Mouse (Mus musculus) R1 (cell line): ENCODE measurements around the gene Olfr1130.
"Not testable (repeated sequence)": the region's sequence is repeated elsewhere in the genome, so short reads cannot be mapped to it uniquely, and the experiment has no call there.

Source experiments
- DNase-seq: peaks from one replicate; pipeline ENCODE4 v3.0.0-alpha.2; 2018; ENCODE audit warnings: low read depth, low spot score

The Olfr1130 gene

GRCm38 (mm10) chr2:87605912-87606311 lies at the start of gene Olfr1130:
TSS of gene Olfr1130 (plus strand) at chr2:87606212.
- not testable (repeated sequence) for DNase-seq

- not testable (repeated sequence) for DNase-seq
Measured at GRCm38 (mm10) chr2:87573602-87574001, 32.4 kb upstream of the Olfr1130 start, which contains the start of gene Olfr1129. TSS of gene Olfr1129 (plus strand) at chr2:87573902.

- DNase-seq = no peak
Measured at GRCm38 (mm10) chr2:87626804-87627203, 20.8 kb downstream of the Olfr1130 start, which contains the start of gene Olfr1131. TSS of gene Olfr1131 (plus strand) at chr2:87627104.

- no peak for DNase-seq
Measured at GRCm38 (mm10) chr2:87637435-87637834, 31.4 kb downstream of the Olfr1130 start, which contains the start of gene Olfr1132. TSS of gene Olfr1132 (minus strand) at chr2:87637535.

GRCm38 (mm10) chr2:87642441-87642840 lies 36.4 kb downstream of the Olfr1130 start:
- DNase-seq = no peak

- DNase-seq = no peak
Measured at GRCm38 (mm10) chr2:87647274-87647673, 41.3 kb downstream of the Olfr1130 start, which contains the start of gene Olfr1133. TSS of gene Olfr1133 (minus strand) at chr2:87647374.

- DNase-seq = no peak
Measured at GRCm38 (mm10) chr2:87658360-87658759, 52.3 kb downstream of the Olfr1130 start, which contains the start of gene Olfr1134. TSS of gene Olfr1134 (minus strand) at chr2:87658460.
